Mouse (Mus musculus) liver, postnatal 0 days (tissue): ENCODE measurements at regions not wholly inside any gene's neighbourhood (a gene's known extent, or its start where the extent isn't known, plus 50 kb on each side); places are given as distances from the start of the nearest gene placed in this dataset.

Experiments
- ATAC-seq: fragments of 200-750 bp; cut with Nextera tagmentation; 2 replicates; pipeline ENCODE4 v1.8.0; 2017; ENCODE audit warnings: mild to moderate bottlenecking, moderate library complexity
- DNase-seq: peaks from one replicate; pipeline ENCODE4 v3.0.0-alpha.2; 2016
- H3K27ac ChIP-seq: fragments of 300-500 bp; sonication (generic); 2 replicates; pipeline ENCODE4 v1.5.1; 2014; ENCODE audit warnings: antibody characterized with exemption, moderate library complexity, mild to moderate bottlenecking, low read depth
- H3K27me3 ChIP-seq: fragments of 300-500 bp; sonication (generic); 2 replicates; pipeline ENCODE4 v1.6.1; 2014; ENCODE audit warnings: low read length, control low read depth, mixed read lengths; ENCODE audit not compliant: insufficient read depth
- H3K36me3 ChIP-seq: fragments of 300-500 bp; sonication (generic); replicated peaks from 2 replicates; pipeline ENCODE4 v1.6.1; 2014; ENCODE audit warnings: mild to moderate bottlenecking, control low read depth, low read length, moderate library complexity, mixed read lengths; ENCODE audit not compliant: insufficient read depth
- H3K4me1 ChIP-seq: fragments of 300-500 bp; sonication (generic); 2 replicates; pipeline ENCODE4 v1.6.1; 2014; ENCODE audit warnings: antibody characterized with exemption, mild to moderate bottlenecking, control low read depth; ENCODE audit not compliant: insufficient read depth
- H3K4me2 ChIP-seq: fragments of 300-500 bp; sonication (generic); 2 replicates; pipeline ENCODE4 v1.6.1; 2014; ENCODE audit warnings: low read depth, mild to moderate bottlenecking, low read length, moderate library complexity, mixed read lengths
- H3K4me3 ChIP-seq: fragments of 300-500 bp; sonication (generic); 2 replicates; pipeline ENCODE4 v1.5.1; 2014; ENCODE audit warnings: low read depth, low read length
- H3K9ac ChIP-seq: fragments of 300-500 bp; sonication (generic); replicated peaks from 2 replicates; pipeline ENCODE4 v1.6.1; 2014; ENCODE audit warnings: mild to moderate bottlenecking, moderate library complexity
- H3K9me3 ChIP-seq: fragments of 300-500 bp; sonication (generic); 2 replicates; pipeline ENCODE4 v1.6.1; 2016; ENCODE audit warnings: mild to moderate bottlenecking, control low read depth, low read length, mixed read lengths
- CTCF ChIP-seq: sonication (generic); IDR thresholded peaks from 2 replicates; pipeline ENCODE4 v1.5.1; 2016; ENCODE audit warnings: antibody characterized with exemption, low read depth
- EP300 ChIP-seq: IDR thresholded peaks from 2 replicates; pipeline ENCODE4 v1.6.1; 2016; ENCODE audit warnings: antibody characterized with exemption, low read depth, mild to moderate bottlenecking
- WGBS: fragments of 180-500 bp; shearing (Covaris S2); extraction: QIAGEN DNeasy Blood & Tissue Kit; methylation state at CpG from one replicate; pipeline ENCODE4 v1.1.7; 2014; ENCODE audit not compliant: insufficient replicate concordance; 5-methylcytosine and 5-hydroxymethylcytosine counted together

DNA sequence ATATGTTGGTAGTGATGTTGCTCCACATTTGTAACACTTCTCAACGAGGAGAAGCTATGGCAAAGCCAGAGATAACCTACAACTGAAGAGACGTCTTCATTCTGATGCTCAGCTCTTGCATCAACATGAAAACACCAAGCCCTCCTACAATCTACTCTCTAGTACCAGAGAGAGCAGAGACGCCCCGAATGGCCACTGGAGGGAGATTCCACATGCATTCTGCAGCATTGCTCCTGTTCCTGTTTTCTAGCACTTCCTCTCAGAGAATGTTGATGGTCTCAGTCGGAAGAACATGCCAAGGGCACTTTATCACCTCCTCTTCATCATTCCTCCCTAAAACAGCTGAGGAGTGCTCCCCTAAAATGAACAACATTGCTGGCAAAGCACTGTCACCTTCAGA is 692.4 kb downstream of the Ntrk3 start:
- Histone ChIP-seq H3K36me3 (no peaks in the 10 kb centered on the region), H3K9ac (no peak overlapping the region), H3K4me3 (no peak overlapping the region), H3K27ac (no peak overlapping the region), H3K27me3 (no peaks in the 10 kb centered on the region), H3K9me3 (no peaks in the 10 kb centered on the region), H3K4me1 (no peaks in the 10 kb centered on the region), H3K4me2 (no peak overlapping the region)
- ATAC-seq: no peak
- no peak for DNase-seq
- 43% methylated on average over 5 of the region's 5 CpGs for WGBS
- no peak for TF ChIP-seq CTCF
- no peak for TF ChIP-seq EP300

DNA sequence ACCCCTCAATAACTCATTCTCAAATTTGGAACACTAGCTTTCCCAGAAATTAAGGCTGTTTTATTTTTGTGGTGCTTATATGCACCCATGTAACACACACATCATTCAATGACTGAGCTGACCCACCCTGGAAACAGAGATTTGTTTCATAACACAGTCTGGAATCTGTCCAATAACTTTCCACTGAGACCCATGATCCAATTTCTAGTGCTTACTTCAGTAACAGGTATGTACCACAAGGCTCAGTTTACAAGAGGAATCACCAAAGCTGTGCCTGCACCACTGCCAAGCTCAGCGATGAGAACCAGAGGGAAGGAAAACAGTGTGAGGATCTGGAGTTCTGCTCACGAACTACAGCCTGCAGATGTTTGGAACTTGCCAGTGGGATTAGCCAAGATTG is 706.8 kb downstream of the Ntrk3 start:
- H3K4me3 ChIP-seq: no peak overlapping the region
- no peak overlapping the region for H3K4me2 ChIP-seq
- no peak overlapping the region for H3K27ac ChIP-seq
- whole genome bisulfite sequencing: 65% methylated on average over 2 of the region's 2 CpGs
- no peaks in the 10 kb centered on the region for H3K27me3 ChIP-seq
- no peaks in the 10 kb centered on the region for H3K36me3 ChIP-seq
- ATAC-seq (no peak), DNase-seq (no peak)
- H3K9ac ChIP-seq: no peak overlapping the region
- H3K9me3 ChIP-seq: no peaks in the 10 kb centered on the region
- H3K4me1 ChIP-seq: no peaks in the 10 kb centered on the region
- TF ChIP-seq EP300 (no peak), CTCF (no peak)

DNA sequence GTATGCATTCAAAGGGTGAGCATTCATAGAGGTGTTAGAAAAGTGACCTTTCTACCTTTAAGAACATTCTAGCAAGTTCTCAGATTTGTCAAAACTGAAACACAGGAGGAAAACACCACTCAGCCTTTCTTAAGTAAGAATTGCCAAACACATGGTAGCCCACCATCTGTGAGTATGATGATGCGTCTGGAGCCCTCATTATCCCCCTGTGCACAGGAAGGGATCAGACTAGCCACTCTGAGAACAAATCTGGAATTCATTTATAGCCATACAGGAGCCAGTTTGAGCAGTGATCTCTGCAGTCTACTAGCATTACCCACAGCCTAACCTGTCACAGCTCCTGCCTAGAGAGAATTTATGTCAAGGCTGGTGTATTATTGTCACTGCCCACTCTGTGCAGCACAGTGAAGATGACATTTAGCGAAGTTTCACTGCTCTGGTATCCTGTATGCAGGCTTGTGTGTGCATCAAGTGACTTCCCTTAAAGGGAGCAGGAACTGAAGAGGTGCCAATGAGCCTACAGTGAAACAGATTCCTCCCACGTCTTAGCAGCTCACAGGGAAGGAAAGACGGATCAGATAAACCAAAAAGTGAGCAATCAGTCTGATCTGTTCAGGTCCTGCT is 710.7 kb downstream of the Ntrk3 start:
- ATAC-seq (no peak), DNase-seq (no peak)
- Histone ChIP-seq H3K4me2 (no peak overlapping the region), H3K4me1 (no peaks in the 10 kb centered on the region), H3K27me3 (no peaks in the 10 kb centered on the region), H3K9me3 (no peaks in the 10 kb centered on the region), H3K27ac (no peak overlapping the region), H3K9ac (no peak overlapping the region), H3K36me3 (no peaks in the 10 kb centered on the region), H3K4me3 (no peak overlapping the region)
- TF ChIP-seq EP300: no peak
- 46% methylated on average over 4 of the region's 4 CpGs for WGBS

DNA sequence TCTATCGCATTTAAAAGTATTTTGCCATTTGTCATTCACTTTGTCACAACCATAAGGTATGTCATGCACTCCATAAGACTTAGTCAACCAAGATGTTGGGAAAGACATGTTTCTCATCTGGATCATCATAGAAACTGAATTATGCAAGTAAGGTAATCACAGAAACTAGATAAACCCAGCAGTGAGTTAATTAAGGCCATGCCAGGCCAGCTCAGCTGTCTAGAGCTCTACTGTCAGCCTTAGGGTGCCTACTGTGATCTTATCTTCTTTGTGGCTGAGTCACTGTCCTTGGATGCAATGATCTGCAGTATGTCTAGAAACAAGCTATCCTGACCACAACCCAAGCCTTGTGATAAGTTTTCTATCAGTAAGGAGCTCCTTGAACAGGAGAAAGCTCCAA is 714.2 kb downstream of the Ntrk3 start:
- no peaks in the 10 kb centered on the region for H3K36me3 ChIP-seq
- H3K9ac ChIP-seq: no peak overlapping the region
- WGBS: 86% methylated on average over 1 of the region's 1 CpGs
- H3K4me1 ChIP-seq: no peaks in the 10 kb centered on the region
- DNase-seq: no peak
- no peak overlapping the region for H3K4me2 ChIP-seq
- no peak for ATAC-seq
- no peaks in the 10 kb centered on the region for H3K9me3 ChIP-seq
- no peak overlapping the region for H3K27ac ChIP-seq
- no peak overlapping the region for H3K4me3 ChIP-seq
- H3K27me3 ChIP-seq: no peaks in the 10 kb centered on the region
- TF ChIP-seq CTCF: no peak
- no peak for TF ChIP-seq EP300

DNA sequence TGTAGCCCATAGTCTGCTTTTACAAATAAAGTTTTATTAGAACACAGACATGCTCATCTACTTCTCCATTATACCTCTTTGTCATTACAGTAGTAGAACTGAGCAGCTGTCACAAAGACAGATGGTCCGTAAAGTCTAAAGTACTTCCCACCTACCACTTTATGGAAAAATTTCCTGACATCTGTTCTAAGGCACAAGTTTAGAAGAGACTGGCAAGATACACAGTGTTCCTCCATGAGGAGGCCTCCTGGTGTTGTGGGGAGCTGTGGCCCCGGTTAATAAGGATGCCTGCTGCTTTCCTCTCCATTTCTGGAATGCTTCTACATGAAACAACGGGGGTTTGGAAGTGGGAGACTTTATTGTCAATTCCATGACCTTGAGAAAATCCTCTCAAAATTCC is 714.7 kb downstream of the Ntrk3 start:
- H3K4me3 ChIP-seq: no peak overlapping the region
- ATAC-seq (no peak), DNase-seq (no peak)
- H3K4me1 ChIP-seq: no peaks in the 10 kb centered on the region
- no peaks in the 10 kb centered on the region for H3K9me3 ChIP-seq
- no peak overlapping the region for H3K9ac ChIP-seq
- no peak overlapping the region for H3K4me2 ChIP-seq
- H3K27me3 ChIP-seq: no peaks in the 10 kb centered on the region
- no peaks in the 10 kb centered on the region for H3K36me3 ChIP-seq
- H3K27ac ChIP-seq: no peak overlapping the region
- 57% methylated on average over 3 of the region's 3 CpGs for WGBS
- TF ChIP-seq EP300 (no peak), CTCF (no peak)

DNA sequence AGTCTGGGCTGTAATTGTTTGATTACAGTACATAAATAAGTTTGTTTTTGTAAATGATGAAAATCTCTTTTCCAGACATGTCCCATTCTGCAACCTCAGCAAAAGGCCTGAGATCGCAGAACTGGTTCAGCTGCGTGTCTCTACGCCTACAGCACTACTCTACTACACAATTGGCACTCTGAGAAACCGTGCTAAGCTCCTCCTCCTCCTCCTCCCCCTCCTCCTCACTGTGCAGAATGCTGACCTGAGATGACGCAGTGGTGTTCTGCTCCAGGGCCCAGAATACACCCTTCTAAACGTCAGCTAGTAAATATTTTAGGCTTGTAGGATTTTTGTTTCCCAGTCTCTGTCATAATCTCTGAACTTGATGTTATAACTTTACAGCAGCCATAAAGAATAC is 724.2 kb downstream of the Ntrk3 start:
- no peak for TF ChIP-seq CTCF
- TF ChIP-seq EP300: no peak
- no peaks in the 10 kb centered on the region for H3K9me3 ChIP-seq
- no peak overlapping the region for H3K4me3 ChIP-seq
- no peaks in the 10 kb centered on the region for H3K4me1 ChIP-seq
- WGBS: 57% methylated on average over 6 of the region's 6 CpGs
- DNase-seq (no peak), ATAC-seq (no peak)
- no peaks in the 10 kb centered on the region for H3K27me3 ChIP-seq
- H3K4me2 ChIP-seq: no peak overlapping the region
- H3K36me3 ChIP-seq: no peaks in the 10 kb centered on the region
- no peak overlapping the region for H3K27ac ChIP-seq
- H3K9ac ChIP-seq: no peak overlapping the region

DNA sequence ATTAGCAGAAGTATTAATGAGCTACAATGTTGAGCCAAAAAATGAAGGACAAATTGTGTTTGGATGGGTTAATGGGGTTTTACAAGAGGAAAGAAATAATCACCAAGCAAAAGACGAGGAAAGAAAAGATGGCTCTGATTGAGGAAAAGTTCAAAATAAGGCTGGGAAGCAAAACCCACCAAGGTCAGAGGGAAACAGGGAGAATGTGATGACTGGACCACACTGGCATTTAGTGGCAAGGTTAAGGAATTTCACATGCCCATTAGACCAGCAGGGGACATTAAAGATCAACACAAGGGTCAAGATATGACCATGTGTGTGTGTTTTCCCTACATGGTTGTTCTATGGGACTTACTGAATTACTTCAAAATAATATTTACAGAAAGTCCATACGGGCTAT is 734.7 kb downstream of the Ntrk3 start:
- no peak for ATAC-seq
- no peak for DNase-seq
- no peak overlapping the region for H3K27ac ChIP-seq
- no peaks in the 10 kb centered on the region for H3K27me3 ChIP-seq
- no peak overlapping the region for H3K4me3 ChIP-seq
- no peaks in the 10 kb centered on the region; the same call in 1 of the 2 replicates for H3K9me3 ChIP-seq
- TF ChIP-seq EP300: no peak
- TF ChIP-seq CTCF: no peak
- H3K4me2 ChIP-seq: no peak overlapping the region
- H3K36me3 ChIP-seq: no peaks in the 10 kb centered on the region
- WGBS: 59% methylated on average over 2 of the region's 2 CpGs
- H3K4me1 ChIP-seq: no peaks in the 10 kb centered on the region
- H3K9ac ChIP-seq: no peak overlapping the region
